Mouse (Mus musculus): ENCODE measurements around the gene St3gal3.

The St3gal3 gene

DNA sequence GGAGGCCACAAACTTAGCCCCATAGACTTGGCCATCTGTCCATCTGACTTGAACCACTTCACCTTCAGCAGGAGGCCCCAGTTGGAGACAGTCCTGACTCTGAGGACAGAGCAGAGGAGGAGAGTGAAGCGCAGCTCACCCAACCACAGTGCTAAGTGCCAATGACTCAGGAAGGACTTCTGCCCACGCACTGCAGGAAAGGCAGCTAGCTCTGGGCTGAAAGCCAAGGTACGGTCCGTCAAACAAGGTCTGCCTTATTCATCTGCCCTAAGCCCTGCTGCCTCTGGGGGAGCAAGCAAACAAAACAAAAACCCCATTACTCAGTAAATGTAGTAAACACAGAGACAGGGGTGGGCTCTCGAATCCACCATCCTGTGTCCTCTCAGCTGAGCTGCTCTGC lies 4.2 kb upstream of the St3gal3 start:
- peak; percentile 82 for DNase-seq

DNA sequence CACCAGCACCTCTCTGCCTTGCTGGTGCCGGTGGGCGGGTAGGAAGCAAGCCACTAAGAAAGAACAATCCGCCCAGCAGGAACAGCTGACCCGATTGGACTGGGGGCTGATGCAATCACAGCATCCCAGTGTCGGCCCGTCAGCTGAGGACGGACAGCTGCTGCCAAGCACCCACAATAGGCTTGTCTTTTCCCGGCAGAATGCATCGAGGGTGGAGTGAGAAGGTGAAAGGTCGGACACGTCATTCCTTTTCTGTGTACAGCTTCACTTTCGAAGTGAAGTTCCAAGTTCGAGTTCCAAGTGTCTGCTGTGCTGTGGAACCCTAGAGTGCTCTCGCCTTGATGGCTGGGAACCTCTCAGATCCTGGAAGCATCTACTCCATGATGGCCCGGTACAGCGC lies 3.1 kb upstream of the St3gal3 start:
- no peak for DNase-seq

DNA sequence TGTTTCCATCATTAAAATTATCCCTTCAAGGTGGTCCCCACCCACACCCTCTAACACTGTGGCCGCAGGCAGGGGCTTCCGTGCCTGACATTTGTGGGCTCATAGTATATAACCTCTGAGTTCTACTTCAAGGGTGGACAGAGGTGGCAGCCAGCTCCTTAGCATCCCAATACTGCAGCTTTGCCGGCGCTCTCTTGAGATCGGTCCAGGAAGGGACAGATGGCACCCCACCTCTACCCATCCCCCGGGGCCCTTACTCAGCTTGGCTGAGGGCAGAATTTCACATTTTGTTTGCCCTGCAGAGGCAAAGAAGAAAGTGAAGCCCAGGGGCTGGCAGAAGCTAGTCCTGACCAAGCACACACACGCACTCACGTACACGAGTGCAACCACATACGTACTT lies 2.6 kb upstream of the St3gal3 start:
- no peak for DNase-seq

DNA sequence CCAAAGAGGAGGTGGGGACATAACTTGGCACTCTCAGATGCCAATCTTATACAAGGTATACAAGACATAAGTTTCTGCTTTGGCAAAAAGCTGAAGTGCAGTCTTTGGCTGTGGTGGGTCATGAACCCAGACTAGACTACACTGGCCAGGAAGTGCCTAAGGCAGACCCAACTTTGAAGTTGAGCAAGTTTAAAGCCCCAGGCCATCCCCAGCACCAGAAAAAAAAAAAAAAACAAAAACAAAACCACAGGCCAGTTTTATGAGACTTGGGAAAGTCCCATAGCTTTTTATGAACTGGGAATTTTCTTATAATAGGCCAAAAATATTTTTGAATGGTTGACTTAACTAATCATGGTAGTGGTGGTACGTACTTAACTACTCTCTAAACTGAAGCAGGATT lies 700 bp upstream of the St3gal3 start:
- DNase-seq: no peak

DNA sequence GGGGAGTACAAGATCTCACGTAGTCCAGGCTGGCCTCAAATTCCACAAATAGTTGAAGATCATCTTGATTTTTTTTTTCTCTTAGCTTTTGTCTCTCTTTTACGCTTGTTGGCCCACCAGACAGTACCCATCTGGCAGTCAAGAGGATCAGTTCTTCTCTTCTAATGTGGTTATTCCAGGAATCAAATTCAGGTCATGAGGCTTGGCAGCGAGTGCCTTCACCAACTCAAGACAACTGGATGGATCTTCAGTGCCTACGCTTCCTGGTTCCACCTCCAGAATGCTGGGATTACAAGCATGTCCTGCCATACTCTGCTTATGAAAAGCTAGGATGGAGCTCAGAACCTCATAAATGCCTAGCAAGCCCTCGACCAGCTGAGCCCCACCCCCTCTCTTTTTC lies 3.4 kb downstream of the St3gal3 start:
- no peak for DNase-seq

DNA sequence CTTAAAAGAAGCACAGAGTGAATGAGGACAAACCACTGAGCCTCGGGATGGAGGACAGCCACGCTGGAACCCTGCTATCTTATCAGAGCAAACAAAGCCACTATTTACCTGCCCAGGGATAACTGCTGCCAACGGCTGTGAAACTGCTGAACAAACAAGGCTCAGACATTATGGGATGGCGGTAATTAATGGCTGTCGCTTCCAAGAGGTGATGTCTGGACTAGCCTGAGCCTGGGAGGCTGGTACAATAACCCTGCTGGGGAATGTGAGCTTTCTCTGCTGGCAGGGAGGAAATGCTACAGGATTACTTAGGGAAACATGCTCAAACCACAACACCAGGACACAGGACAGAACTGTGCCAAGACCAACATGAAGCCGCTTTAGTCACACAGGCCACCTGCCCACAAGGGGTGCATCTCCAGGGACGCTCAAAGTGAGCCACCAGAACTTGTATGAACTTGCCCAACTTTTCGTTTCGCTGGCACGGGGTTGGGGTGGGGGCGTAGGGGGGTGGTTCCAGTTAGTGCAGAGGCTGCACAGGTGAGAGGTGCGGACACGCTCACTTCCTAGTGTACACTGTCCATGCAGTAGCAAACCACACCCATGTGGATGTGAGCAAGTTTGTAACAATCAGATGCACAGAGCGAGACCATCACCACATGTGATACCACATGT lies 11.5 kb downstream of the St3gal3 start:
- DNase-seq: no peak

DNA sequence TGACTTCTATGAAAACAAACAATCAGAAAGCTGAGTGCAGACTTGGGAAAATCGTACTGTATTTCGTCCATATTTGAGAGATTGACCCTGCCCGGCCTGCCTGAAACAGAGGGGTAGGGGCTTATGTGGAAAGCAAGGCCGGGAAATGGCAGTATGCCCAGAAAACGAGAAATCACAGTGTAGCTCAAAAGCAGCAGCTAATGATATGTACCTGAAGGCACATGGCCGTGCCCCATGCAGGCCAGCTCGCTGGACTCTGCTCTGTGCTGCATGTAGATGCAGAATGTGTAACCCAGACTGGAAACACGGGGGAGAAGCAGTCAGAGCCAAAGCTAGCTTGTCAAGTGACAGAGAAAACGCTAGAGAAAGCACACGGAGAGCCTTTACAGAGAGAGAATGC lies 12.6 kb downstream of the St3gal3 start:
- DNase-seq: no peak

DNA sequence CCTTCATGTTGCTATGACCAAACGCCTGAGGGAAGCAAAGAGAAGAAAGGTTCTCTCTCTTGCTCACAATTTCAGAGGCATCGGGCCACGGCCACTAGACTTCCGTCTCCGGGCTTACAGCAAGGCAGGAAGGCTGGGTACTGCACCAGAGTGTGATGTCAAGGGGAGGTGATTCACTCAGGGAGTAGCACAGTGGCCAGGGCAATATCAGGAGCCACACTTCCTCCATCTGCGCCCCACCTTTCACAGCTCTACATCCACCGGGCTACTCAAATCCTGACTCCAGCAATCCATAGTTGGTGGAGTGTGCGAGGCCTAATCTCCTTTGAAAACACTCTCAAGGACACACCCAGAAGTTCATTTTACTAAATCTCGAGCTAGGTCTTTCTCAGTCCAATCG lies 17.1 kb downstream of the St3gal3 start:
- no peak for DNase-seq

DNA sequence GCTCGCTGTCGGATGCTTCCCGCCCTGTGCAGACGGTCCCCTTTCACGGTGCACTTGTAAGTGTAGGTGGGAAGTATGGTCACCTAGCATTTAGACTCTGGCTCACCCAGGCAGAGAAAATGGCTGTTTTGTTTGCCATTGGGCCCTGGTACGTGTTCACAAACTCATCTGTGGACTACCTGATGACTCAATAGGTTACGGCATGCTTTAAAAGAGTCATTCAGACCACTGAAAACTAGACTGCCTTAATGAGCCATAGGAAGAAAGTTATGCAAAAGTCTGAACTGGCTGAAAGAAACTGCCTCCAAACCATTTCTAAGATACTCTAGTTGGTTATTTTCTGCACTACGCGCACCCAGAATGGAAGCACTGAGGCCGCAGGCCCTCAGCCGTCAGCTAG lies 18.6 kb downstream of the St3gal3 start:
- DNase-seq: no peak

DNA sequence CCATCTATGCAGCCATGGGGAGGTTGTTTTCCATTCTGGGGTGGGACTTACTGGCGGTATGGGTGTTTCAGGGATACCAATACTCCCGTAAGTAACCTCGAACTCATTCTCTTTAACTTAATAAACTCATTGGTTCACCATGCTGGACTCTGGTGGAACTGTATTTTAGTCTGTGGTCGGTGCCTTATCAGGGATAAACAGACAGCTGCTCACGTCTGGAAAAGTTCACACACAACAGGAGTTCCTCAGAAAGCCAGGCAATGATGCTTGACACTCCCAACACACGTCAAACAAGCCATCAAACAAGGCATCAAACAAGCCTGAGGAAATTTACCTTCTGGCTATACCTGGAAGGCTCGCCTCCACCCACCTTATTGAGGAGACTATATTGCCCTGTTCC lies 19.6 kb downstream of the St3gal3 start:
- no peak for DNase-seq

DNA sequence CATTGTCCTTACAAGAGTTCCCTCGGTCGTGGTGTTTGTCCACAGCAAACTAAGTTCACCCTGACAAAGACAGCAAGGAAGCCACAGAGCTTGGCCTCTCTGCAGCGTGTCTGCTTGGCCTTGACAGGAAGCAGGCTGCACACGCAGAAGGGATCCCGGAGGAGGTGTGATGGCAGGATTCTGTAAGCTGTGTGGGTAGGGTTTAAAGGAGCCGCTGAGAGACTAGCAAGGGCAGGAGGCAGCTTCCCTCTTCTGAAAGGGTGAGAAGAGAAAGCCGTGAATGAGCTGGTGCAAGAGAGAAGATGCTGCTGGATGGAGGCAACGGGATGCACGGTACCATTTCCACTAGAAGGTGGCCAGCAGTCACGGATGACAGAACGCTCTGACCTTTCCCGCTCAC lies 22.1 kb downstream of the St3gal3 start:
- no peak for DNase-seq

DNA sequence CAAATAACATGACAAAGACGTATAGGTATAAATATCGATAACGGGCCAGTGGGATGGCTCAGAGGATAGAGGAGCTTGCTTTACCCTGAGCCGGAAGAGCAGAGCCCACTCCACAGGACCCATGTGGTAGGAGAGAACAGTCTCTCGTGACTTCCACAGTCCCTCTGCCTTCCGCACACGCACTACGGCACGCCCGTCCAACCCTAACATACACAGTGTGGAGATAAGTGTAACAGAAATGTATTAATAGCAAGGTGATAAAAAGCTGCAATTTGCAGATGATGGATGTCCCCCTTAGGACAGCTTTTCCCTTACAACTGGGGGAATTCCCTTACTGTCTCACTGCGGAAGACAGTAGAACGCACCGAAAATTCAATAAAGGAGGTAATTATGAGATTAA lies 25.1 kb downstream of the St3gal3 start:
- DNase-seq: no peak

DNA sequence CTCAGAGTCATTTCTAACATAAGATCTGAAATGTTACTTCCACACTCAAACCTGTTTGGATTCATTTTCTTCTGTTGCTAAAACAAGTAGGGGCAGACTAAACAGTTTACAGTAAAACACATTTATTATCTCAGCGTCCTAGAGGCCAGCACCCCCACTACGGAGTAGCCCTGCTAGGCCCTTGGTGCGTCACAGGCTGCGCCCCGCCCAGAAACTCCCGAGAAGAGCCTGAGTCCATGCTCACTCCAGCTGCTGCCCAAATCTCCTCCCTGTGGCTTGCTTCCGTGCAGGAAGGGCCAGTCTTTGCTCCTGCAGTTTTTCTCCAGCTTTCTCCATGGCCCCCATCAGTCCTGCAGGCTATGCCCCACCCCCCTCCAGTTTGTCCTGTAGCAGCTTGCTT lies 25.9 kb downstream of the St3gal3 start:
- no peak for DNase-seq

DNA sequence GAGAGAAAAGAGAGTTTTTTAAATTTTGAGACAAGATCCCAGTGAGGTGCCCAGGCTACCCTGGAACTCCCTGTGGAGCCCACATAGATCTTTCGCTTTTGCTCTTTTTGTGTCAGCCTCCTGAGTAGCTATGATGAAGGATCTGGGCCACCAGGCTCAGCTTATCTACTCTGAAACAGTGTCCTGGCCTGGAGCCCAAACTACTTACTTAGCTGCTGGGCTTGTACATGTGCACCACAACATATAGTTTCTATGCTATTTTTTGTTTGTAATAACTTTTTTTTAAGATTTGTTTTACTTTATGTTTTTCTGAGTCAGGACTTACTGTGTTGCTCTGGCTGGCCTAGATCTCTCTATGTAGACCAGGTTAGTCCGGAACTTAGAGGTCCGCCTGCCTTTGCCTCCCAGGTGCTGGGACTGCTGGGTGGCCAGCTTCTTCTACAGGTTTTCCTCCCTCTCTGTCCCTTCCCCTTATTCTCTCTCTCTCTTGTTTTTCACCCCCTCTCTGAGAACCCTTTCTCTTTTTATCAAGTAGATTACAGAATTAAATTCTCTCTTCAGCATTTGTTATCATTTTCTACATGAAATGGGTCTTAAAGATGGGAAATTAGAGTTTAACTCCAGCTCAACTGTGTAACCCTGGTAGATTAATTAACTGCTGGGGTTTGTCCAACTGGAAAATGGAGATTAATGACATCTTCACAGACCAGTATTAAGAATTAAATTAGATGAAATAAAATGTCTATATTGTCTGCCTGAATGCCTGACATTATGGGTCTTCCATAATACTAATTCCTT lies 29.3 kb downstream of the St3gal3 start:
- DNase-seq: no peak

DNA sequence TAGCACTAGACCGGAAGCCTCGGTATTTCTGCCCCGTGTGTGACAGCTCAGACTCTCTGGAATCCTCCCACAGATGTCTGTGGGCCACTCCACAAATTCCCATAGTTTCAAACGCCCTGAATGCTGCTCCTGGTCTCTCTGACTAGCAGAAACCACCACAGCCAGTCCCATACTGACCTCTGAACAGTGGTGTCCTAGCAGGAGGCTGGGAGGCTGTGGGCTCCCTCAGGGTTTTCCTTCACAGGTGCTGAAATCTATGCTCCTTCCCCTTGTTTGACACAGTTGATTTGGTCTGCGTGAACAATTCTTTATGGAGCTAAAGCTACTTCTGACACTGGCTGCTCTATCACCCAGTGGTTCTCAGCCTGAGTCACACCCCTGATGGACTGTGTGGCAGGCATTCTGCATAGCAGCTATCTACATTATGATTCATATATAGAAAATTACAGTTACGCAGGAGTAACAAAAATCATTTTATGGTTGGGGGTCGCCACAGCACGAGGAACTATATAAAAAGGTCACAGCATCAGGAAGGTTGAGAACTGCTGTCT lies 31.4 kb downstream of the St3gal3 start:
- DNase-seq: no peak

DNA sequence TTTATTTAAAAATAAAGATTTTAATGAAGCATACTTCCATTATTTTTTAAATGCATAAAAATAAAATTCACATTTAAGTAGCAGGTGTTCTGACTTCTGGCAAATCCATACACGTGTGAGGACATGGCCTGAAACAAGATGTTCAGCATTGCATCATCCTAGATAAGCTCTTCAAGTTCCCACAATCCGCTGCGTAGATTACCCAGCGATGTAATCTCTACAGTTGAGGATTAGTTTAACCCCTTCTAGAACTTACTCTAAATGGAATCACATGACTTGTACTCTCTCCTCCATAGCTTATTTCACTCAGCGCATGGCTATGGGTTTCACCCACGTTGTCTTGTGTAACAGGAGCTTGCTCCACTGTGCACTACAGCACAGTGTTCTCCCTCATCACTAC lies 33.2 kb downstream of the St3gal3 start:
- no peak for DNase-seq

DNA sequence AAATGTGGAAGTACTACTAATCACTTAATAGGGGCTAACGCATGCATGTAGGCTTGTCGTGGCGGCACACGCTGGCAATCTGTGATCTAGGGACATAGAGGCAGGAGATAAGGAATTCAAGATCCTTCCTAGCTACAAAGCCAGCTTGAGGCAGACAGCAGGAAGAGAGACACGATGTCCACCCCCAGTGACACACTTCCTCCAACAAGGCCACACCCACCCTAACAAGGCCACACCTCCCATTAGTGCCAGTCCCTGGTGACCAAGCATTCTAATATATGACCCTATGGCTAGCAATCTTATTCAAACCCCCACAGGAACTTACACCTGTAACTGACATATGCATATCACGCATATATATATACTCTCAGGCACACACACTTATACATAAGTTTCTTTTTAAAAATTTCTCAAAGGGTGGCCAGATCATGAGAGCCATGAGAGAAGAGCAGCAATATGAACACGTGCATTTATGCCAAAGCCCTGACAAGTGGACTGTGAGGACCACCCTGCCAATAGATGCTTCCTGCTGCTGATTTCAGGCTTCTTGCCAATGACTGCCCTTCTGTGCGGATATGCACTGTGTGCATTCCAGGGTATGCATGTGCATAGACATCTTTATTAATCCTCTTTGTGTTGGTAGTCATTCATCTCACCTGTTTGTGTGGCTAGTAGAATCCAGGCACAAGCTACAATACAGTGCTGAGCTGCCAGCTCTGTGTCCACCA lies 34.9 kb downstream of the St3gal3 start:
- DNase-seq: no peak

DNA sequence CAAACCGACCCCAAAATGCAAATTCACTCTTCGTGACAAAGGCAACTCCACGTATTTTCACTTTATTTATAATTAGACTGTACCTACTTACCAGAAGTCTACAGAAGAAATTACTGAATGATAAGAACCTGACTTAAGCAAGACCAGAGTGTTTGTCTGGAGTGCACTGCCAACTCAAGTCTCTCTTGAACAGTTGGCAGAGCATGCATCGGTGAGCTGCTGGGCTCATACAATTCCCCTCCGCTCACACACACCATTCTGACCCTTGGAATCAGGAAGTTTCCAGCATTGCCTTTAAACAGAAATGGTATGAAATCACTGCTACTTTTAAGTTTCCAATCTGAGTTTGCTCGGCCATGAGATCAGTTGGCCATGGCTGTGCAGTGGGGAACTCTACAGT lies 36.1 kb downstream of the St3gal3 start:
- no peak for DNase-seq

DNA sequence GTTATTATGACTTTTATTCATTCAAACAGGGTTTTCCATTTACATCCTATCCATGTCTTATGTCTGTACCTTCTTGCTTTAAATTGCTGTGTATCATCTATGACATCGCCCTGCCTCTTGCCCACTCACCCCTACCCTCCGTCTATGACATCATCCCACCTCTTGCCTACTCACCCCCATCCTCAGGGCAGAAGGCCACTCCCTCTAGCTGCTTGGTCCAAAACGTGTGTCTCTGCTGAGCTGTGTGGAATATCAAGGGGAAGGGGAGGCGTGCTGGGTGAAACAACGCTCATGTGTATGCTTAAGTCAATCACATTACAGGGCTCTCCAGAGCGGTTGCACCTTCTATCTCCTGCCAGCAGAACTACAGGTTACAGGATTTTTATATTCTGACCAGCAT lies 38.6 kb downstream of the St3gal3 start:
- no peak for DNase-seq

DNA sequence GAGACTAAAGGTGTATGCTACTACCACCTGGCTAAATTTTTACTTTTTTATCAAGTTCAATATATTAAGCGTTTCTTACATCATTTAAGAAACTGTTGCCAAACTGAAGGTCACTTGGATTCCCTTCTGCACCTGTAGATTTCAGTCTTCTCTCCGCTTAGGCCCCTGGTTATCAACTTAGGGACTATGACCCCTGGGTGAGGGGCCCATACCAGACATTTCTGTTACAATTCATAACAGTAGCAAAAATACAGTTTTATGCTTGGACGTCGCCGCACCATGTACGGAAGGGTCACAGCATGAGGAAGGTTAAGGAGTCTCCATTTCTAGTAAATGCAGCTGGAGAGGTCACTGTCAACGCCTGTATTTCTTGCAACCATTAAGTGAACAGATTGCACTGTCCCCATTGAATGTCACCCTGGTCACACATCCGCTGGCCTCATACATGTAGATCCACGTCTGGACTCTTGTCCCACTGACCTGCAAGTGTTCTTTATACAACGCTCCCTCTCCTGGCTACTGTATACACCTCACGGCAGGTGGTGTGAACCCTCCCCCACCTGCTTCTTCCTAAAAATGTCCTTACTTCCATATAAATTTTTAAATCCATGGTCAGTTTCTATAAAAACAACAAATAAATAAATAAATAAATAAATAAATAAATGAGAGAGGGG lies 41.8 kb downstream of the St3gal3 start:
- DNase-seq: no peak

DNA sequence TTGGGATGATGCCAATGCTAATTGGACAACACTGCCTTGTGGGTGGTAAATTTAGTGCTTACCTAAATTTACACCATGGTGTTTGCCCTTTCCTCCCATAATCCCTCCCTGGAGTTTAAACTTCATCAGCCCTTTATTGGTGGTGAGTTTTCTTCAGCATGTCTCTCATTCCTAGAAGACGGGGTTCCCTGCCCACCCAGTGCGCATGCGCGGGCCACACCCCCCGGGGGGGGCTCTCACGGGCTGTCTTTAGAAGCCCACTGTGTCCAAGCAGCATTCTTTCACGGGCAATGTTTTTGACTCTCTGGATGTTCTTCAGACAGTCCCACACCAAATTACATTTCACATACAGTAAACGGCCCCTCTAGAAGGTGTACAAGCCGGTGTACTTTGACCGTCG lies 44.3 kb downstream of the St3gal3 start:
- DNase-seq: no peak

DNA sequence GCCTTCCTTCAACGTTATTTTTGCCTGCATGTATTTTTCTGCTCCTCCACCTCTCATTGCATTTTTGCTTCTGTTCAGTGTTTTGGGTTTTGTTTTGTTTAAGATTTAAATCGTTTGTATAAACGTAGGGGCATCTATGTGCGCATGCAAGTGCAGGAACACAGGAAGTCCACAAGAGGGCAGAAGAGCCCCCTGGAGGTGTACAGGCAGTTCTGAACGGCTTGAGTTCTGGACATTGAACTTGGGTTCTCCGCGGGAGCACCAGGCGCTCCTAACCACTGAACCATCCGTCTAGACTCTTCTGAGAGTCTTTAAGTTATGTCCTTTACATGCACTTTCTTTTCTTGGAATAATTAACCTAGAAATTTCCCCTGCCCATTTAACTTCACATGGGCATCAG lies 44.8 kb downstream of the St3gal3 start:
- DNase-seq: peak; percentile 54

DNA sequence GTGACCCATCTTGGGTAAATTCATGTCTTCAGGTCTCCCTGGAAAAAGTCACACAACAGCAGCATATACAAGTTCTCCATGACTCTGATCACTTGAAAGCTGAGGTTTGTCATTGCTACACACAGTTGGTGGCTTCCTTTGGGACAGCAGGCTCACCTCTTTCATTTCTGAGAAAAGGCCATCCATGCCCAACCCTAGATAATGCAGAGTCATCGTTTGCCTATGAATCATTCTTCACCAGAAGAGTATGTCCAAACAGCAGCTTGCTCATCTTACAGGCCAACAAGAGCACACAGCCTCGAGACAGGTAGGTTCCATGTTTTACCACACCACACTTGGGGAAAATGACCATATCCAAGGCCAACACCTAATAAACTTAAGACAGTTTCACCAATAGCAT lies 45.9 kb downstream of the St3gal3 start:
- no peak for DNase-seq

Data from cerebellum, adult 8-10 months (tissue).